8 mouse cellular contexts compared by ENCODE assay signal in the genomic region with DNA sequence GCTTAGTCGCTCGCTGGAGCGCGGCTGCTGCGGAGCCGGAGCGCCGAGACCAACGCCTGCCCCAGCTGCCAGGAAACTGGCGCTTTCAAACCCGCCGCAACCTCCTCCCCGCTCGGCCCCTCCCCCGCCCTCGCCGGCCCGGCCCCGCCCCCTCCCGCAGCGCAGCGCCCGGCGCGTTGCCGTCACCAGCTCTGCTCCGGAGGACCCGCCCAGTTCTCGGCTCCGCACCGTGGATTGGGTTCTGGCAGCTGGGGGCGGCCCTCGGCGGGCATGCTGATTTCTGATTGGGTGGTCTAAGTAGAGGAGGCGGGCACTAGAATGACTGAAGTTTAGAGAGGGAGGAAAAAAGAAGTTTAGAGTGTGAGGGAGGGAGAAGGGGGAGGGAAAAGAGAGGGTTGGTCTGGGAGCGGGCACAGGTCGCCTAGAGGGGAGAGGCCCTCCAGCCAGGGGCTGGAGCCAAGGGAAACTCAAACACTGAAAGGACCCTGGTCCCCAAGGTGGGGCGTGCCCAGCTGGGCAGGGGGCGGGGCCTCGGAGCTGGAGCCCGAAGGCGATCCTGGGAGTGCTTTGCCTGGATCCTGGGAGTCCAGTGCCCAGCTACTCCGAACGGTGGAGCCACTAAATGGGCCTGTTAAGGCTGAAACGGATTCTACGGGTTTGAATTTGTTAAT. TPM values are rescaled to one million over a fixed set of nuclear protein-coding genes. Genes with fewer than 3 reads are reported as not detected.
DNase-seq lines count a peak whose midpoint lies in the region; ATAC-seq and TF ChIP-seq lines count a peak whose summit lies in the region.

A gene (minus strand): TSS at position 80 of the 671 bp plus-strand sequence.

- no peaks in the 10 kb centered on the region for H3K9me3 ChIP-seq in forebrain, embryonic 12.5 days
- no peaks in the 10 kb centered on the region for H3K9me3 ChIP-seq in heart, postnatal 0 days (replicated peaks; ENCODE audit: control insufficient read depth, low read length)
- H3K9me3 ChIP-seq in liver, embryonic 16.5 days (replicated peaks; ENCODE audit: control insufficient read depth, low read length) = no peaks in the 10 kb centered on the region
- no peaks in the 10 kb centered on the region for H3K9me3 ChIP-seq in neural tube, embryonic 13.5 days

- no peaks in the 10 kb centered on the region for H3K36me3 ChIP-seq in forebrain, embryonic 12.5 days (replicated peaks)
- no peaks in the 10 kb centered on the region for H3K36me3 ChIP-seq in heart, postnatal 0 days (replicated peaks; ENCODE audit: control insufficient read depth, insufficient read depth, low read length)
- H3K36me3 ChIP-seq in liver, embryonic 16.5 days (ENCODE audit: control insufficient read depth, insufficient read depth) = no peaks in the 10 kb centered on the region
- H3K36me3 ChIP-seq in neural tube, embryonic 13.5 days = no peaks in the 10 kb centered on the region
- H3K36me3 ChIP-seq in testis, adult 2 months (ENCODE audit: control insufficient read depth, insufficient read depth, low read length) = no peaks in the 10 kb centered on the region

- peak within 1 kb of the TSS; percentile 79 for H3K9ac ChIP-seq in forebrain, embryonic 12.5 days
- peak within 1 kb of the TSS; percentile 92 for H3K9ac ChIP-seq in heart, postnatal 0 days (replicated peaks; ENCODE audit: low read depth, low read length)
- peak within 1 kb of the TSS; percentile 75 for H3K9ac ChIP-seq in liver, embryonic 16.5 days (ENCODE audit: low read depth, low read length)
- peak within 1 kb of the TSS; percentile 90 for H3K9ac ChIP-seq in neural tube, embryonic 13.5 days

- no peak for TF ChIP-seq CTCF in heart, postnatal 0 days (IDR thresholded peaks at IDR 0.05; ENCODE audit: low read depth)
- TF ChIP-seq CTCF in testis, adult 2 months (IDR thresholded peaks at IDR 0.05; ENCODE audit: control insufficient read depth, insufficient read depth, insufficient replicate concordance, low read depth, low read length) = no peak

- TF ChIP-seq POLR2A in testis, adult 2 months (IDR thresholded peaks at IDR 0.05; ENCODE audit: control insufficient read depth, low read depth, low read length) = peak; percentile 60; the same call in 1 of the 2 replicates

- DNase-seq in CD8-positive naive resting alpha-beta T cell, adult 2 months (ENCODE audit: low read depth in 2 of 2, low spot score in 2 of 2) = peak; percentile 95
- DNase-seq in c-Kit-positive CD71-positive TER-119-positive erythroid progenitor cells, embryonic 14.5 days (ENCODE audit: low spot score) = peak; percentile 93
- peak; percentile 99 for DNase-seq in heart, postnatal 0 days (ENCODE audit: low spot score)
- peak; percentile 96 to 99 for DNase-seq in kidney, postnatal 4 days

- 0 out of 2 replicates have a peak, but pooled peaks have one; percentile 11 for TF ChIP-seq EP300 in heart, postnatal 0 days (IDR thresholded peaks at IDR 0.05; ENCODE audit: low read depth)

- peaks cover 14% of the 10 kb centered on the region for H3K4me1 ChIP-seq in forebrain, embryonic 12.5 days
- 0 out of 2 replicates have a peak, but pooled peaks cover 11% of the 10 kb centered on the region for H3K4me1 ChIP-seq in heart, postnatal 0 days (ENCODE audit: control insufficient read depth, insufficient read depth)
- H3K4me1 ChIP-seq in liver, embryonic 16.5 days (ENCODE audit: control insufficient read depth, low read depth, low read length) = peaks cover 19% of the 10 kb centered on the region
- peaks cover 21% of the 10 kb centered on the region for H3K4me1 ChIP-seq in neural tube, embryonic 13.5 days (replicated peaks)
- H3K4me1 ChIP-seq in testis, adult 2 months (ENCODE audit: control insufficient read depth, insufficient read depth, low read length) = peaks cover 12% of the 10 kb centered on the region

- H3K27ac ChIP-seq in forebrain, embryonic 12.5 days = peak within 1 kb of the TSS; percentile 97
- H3K27ac ChIP-seq in heart, postnatal 0 days (ENCODE audit: low read depth) = peak within 1 kb of the TSS; percentile 97
- peak within 1 kb of the TSS; percentile 87 for H3K27ac ChIP-seq in liver, embryonic 16.5 days (ENCODE audit: low read length)
- peak within 1 kb of the TSS; percentile 97 for H3K27ac ChIP-seq in neural tube, embryonic 13.5 days (replicated peaks)
- peak within 1 kb of the TSS; percentile 94 for H3K27ac ChIP-seq in testis, adult 2 months (ENCODE audit: control insufficient read depth, insufficient read depth, low read depth, low read length)

- WGBS in forebrain, embryonic 12.5 days = 0% methylated on average over 38 of the region's 46 CpGs
- WGBS in heart, postnatal 0 days = under 1% methylated on average over 45 of the region's 46 CpGs
- WGBS in liver, embryonic 16.5 days (ENCODE audit: insufficient replicate concordance) = 0% methylated on average over 40 of the region's 46 CpGs
- WGBS in neural tube, embryonic 13.5 days = under 1% methylated on average over 46 of the region's 46 CpGs

- peak; percentile 100 for ATAC-seq in forebrain, embryonic 12.5 days (ENCODE audit: low FRiP score)
- peak; percentile 98 for ATAC-seq in heart, postnatal 0 days (ENCODE audit: insufficient read depth, low read depth)
- ATAC-seq in liver, embryonic 16.5 days (ENCODE audit: low read depth) = peak; percentile 98
- peak; percentile 99 for ATAC-seq in neural tube, embryonic 13.5 days (ENCODE audit: low read depth)

- H3K27me3 ChIP-seq in forebrain, embryonic 12.5 days = no peaks in the 10 kb centered on the region
- H3K27me3 ChIP-seq in heart, postnatal 0 days (ENCODE audit: control insufficient read depth, insufficient read depth, low read length) = no peaks in the 10 kb centered on the region
- peaks cover 21% of the 10 kb centered on the region for H3K27me3 ChIP-seq in liver, embryonic 16.5 days (ENCODE audit: control insufficient read depth, insufficient read depth, low read depth, low read length)
- H3K27me3 ChIP-seq in neural tube, embryonic 13.5 days = no peaks in the 10 kb centered on the region
- no peaks in the 10 kb centered on the region for H3K27me3 ChIP-seq in testis, adult 2 months (ENCODE audit: control insufficient read depth, insufficient read depth, low read length)

- H3K4me3 ChIP-seq in forebrain, embryonic 12.5 days (replicated peaks) = peak within 1 kb of the TSS; percentile 84
- peak within 1 kb of the TSS; percentile 97 for H3K4me3 ChIP-seq in heart, postnatal 0 days (ENCODE audit: low read depth, low read length)
- H3K4me3 ChIP-seq in liver, embryonic 16.5 days (ENCODE audit: low read depth, low read length) = peak within 1 kb of the TSS; percentile 77
- peak within 1 kb of the TSS; percentile 83 for H3K4me3 ChIP-seq in neural tube, embryonic 13.5 days
- H3K4me3 ChIP-seq in testis, adult 2 months (ENCODE audit: control insufficient read depth, low read depth, low read length) = peak within 1 kb of the TSS; percentile 97

- H3K4me2 ChIP-seq in forebrain, embryonic 12.5 days = peak within 1 kb of the TSS; percentile 89
- peak within 1 kb of the TSS; percentile 73 for H3K4me2 ChIP-seq in heart, postnatal 0 days (ENCODE audit: low read depth, low read length)
- peak within 1 kb of the TSS; percentile 91 for H3K4me2 ChIP-seq in liver, embryonic 16.5 days (ENCODE audit: low read depth, low read length)
- H3K4me2 ChIP-seq in neural tube, embryonic 13.5 days = peak within 1 kb of the TSS; percentile 70

RNA-seq across cellular contexts. Expression of the gene that starts here (rescaled TPM):
- polyA plus RNA-seq in forebrain, embryonic 12.5 days (2016; fragmentation: Nextera tagmentation; extraction: Ambion mirVana) = 5.3 and 5.6 TPM in 2 replicates
- 28.1 and 34.0 TPM in 2 replicates for total RNA-seq in heart, postnatal 0 days (2014; rRNA removed; ENCODE audit: low replicate concordance)
- polyA plus RNA-seq in heart, postnatal 0 days (2015; fragmentation: Nextera tagmentation; extraction: Ambion mirVana) = 5.5 TPM in 2 replicates
- polyA plus RNA-seq in liver, embryonic 16.5 days (2015; fragmentation: Nextera tagmentation; extraction: Ambion mirVana) = 1.2 and 1.5 TPM in 2 replicates
- polyA plus RNA-seq in neural tube, embryonic 13.5 days (2015; fragmentation: Nextera tagmentation; extraction: Ambion mirVana) = 6.8 and 8.6 TPM in 2 replicates
- polyA plus RNA-seq in testis, adult 2 months (2012; rRNA removed) = 4.1 and 4.2 TPM in 2 replicates

Comparison
In these comparisons a context has a peak if more than half of its experiments do, and no peak if none do; other contexts are left out.
1. Peak in every context shown above with its lines: DNase-seq, ATAC-seq, H3K4me3 ChIP-seq and H3K27ac ChIP-seq.